Mouse (Mus musculus) liver, embryonic 13.5 days (tissue): ENCODE data around the gene Rab23. TPM values are rescaled to one million over a fixed set of nuclear protein-coding genes. Genes with fewer than 3 reads are reported as not detected.
"Not testable (repeated sequence)": the region's sequence is repeated elsewhere in the genome, so short reads cannot be mapped to it uniquely, and the experiment has no call there.

ENCODE experiments used
- ATAC-seq: fragments of 200-750 bp; cut with Nextera tagmentation; 2 replicates; pipeline ENCODE4 v1.8.0; 2017; ENCODE audit warnings: low read depth, mild to moderate bottlenecking, moderate number of reproducible peaks, moderate library complexity
- DNase-seq: peaks from one replicate; pipeline ENCODE4 v3.0.0; 2022
- H3K27ac ChIP-seq: fragments of 300-500 bp; sonication (generic); 2 replicates; pipeline ENCODE4 v1.5.1; 2015; ENCODE audit warnings: moderate library complexity, mild to moderate bottlenecking, inconsistent platforms
- H3K27me3 ChIP-seq: fragments of 300-500 bp; sonication (generic); 2 replicates; pipeline ENCODE4 v1.6.1; 2015; ENCODE audit warnings: mild to moderate bottlenecking, inconsistent platforms
- H3K36me3 ChIP-seq: fragments of 300-500 bp; sonication (generic); 2 replicates; pipeline ENCODE4 v1.6.1; 2015; ENCODE audit warnings: mild to moderate bottlenecking, inconsistent platforms
- H3K4me1 ChIP-seq: fragments of 300-500 bp; sonication (generic); replicated peaks from 2 replicates; pipeline ENCODE4 v1.6.1; 2015; ENCODE audit warnings: inconsistent platforms
- H3K4me2 ChIP-seq: fragments of 300-500 bp; sonication (generic); 2 replicates; pipeline ENCODE4 v1.6.1; 2015; ENCODE audit warnings: inconsistent platforms, mild to moderate bottlenecking, moderate library complexity
- H3K4me3 ChIP-seq: fragments of 300-500 bp; sonication (generic); replicated peaks from 2 replicates; pipeline ENCODE4 v1.5.1; 2015; ENCODE audit warnings: mild to moderate bottlenecking, inconsistent platforms
- H3K9ac ChIP-seq: fragments of 300-500 bp; sonication (generic); 2 replicates; pipeline ENCODE4 v1.6.1; 2015; ENCODE audit warnings: mild to moderate bottlenecking, inconsistent platforms
- H3K9me3 ChIP-seq: fragments of 300-500 bp; sonication (generic); replicated peaks from 2 replicates; pipeline ENCODE4 v1.6.1; 2016; ENCODE audit warnings: inconsistent platforms
- WGBS: fragments of 180-500 bp; shearing (Covaris S2); methylation state at CpG from one replicate; pipeline ENCODE4 v1.1.7; 2015; ENCODE audit not compliant: insufficient replicate concordance; 5-methylcytosine and 5-hydroxymethylcytosine counted together
- polyA plus RNA-seq: library from polyadenylated mRNA; unstranded; fragments of >200 nt; fragmentation: Nextera tagmentation; extraction: Ambion mirVana; gene quantifications from 2 replicates; pipeline ENCODE4 v1.2.1, GENCODE M21; 2015

The Rab23 gene
- polyA plus RNA-seq, 1 experiment from 2014 or later = 4.8 TPM

GRCm38 (mm10) chr1:33733044-33733443, 13.4 kb downstream of the Rab23 start:
- no peak overlapping the region for H3K4me2 ChIP-seq
- H3K27me3 ChIP-seq = no peaks in the 10 kb centered on the region
- H3K4me3 ChIP-seq = no peak overlapping the region
- 79% methylated on average over 9 of the region's 9 CpGs for WGBS
- H3K9ac ChIP-seq = no peak overlapping the region
- DNase-seq = no peak
- no peak overlapping the region for H3K27ac ChIP-seq
- H3K4me1 ChIP-seq = 0 out of 2 replicates have a peak, but pooled peaks cover 3% of the 10 kb centered on the region
- H3K9me3 ChIP-seq = no peaks in the 10 kb centered on the region
- ATAC-seq = no peak
- peaks cover 32% of the 10 kb centered on the region for H3K36me3 ChIP-seq

- Histone ChIP-seq H3K9me3 (no peaks in the 10 kb centered on the region), H3K27ac (no peak overlapping the region), H3K4me2 (no peak overlapping the region), H3K4me1 (0 out of 2 replicates have a peak, but pooled peaks cover 3% of the 10 kb centered on the region), H3K36me3 (peaks cover 39% of the 10 kb centered on the region), H3K9ac (no peak overlapping the region), H3K27me3 (no peaks in the 10 kb centered on the region), H3K4me3 (no peak overlapping the region)
- ATAC-seq (peak; percentile 68), DNase-seq (no peak)
- WGBS = 71% methylated on average over 5 of the region's 5 CpGs
These were observed 14.5 kb downstream of the Rab23 start for GRCm38 (mm10) chr1:33734001-33734685.

GRCm38 (mm10) chr1:33738281-33738680, 18.6 kb downstream of the Rab23 start:
- Histone ChIP-seq H3K9ac (no peak overlapping the region), H3K4me1 (0 out of 2 replicates have a peak, but pooled peaks cover 3% of the 10 kb centered on the region), H3K36me3 (peaks cover 46% of the 10 kb centered on the region), H3K4me2 (no peak overlapping the region), H3K27ac (no peak overlapping the region), H3K27me3 (no peaks in the 10 kb centered on the region), H3K9me3 (no peaks in the 10 kb centered on the region), H3K4me3 (no peak overlapping the region)
- 91% methylated on average over 11 of the region's 11 CpGs for WGBS
- ATAC-seq (no peak), DNase-seq (no peak)

GRCm38 (mm10) chr1:33738681-33739278, 19.1 kb downstream of the Rab23 start:
- Histone ChIP-seq H3K9ac (no peak overlapping the region), H3K4me2 (no peak overlapping the region), H3K4me3 (no peak overlapping the region), H3K9me3 (no peaks in the 10 kb centered on the region), H3K4me1 (0 out of 2 replicates have a peak, but pooled peaks cover under 1% of the 10 kb centered on the region), H3K27ac (no peak overlapping the region; the same call in 1 of the 2 replicates), H3K27me3 (no peaks in the 10 kb centered on the region), H3K36me3 (peaks cover 46% of the 10 kb centered on the region)
- ATAC-seq = no peak
- DNase-seq = no peak
- WGBS = 78% methylated on average over 11 of the region's 11 CpGs

DNA sequence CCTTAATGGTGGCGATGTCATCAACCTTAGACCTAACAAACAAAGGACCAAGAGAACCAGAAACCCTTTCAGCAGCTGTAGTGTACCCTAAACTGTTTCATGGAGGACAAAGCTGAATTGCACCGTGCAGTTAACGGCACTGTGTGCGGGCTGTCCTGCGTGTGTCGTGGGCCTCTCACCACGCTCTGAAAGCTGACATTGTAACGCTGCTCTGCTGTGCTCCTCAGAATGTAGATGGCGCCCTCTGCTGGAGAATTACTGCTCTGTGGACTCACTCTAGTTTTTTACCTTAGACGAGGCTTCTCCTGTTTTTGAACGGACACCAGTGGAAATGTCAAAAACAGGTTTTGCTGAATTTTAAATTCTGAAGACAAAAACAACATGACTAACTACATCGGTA, 19.6 kb downstream of the Rab23 start:
- ATAC-seq (peak; percentile 51; the same call in 1 of the 2 replicates), DNase-seq (peak; percentile 52)
- H3K9ac ChIP-seq = no peak overlapping the region
- no peaks in the 10 kb centered on the region for H3K9me3 ChIP-seq
- H3K4me2 ChIP-seq = no peak overlapping the region
- H3K36me3 ChIP-seq = peaks cover 50% of the 10 kb centered on the region
- no peak overlapping the region for H3K27ac ChIP-seq
- no peaks in the 10 kb centered on the region for H3K27me3 ChIP-seq
- no peaks in the 10 kb centered on the region for H3K4me1 ChIP-seq
- no peak overlapping the region for H3K4me3 ChIP-seq
- WGBS = 38% methylated on average over 12 of the region's 12 CpGs

DNA sequence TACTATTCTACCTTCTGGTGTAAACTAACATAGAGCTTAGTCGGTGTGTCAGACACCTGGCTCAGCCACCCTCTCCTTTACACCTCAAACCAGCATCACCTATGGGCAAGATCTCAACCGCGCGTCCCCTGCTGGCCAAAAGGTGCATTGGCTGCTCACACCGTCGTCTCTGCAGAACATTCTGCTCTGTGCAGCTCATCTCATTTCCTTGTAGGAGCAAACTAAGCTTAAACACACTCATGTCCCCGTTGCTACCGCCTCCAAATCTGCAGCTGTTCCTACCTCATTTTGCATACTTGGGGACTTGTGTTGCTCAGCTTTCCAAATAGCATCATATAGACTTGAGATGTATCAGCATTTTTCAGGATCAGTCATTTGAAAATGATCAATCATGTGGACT, 23.2 kb downstream of the Rab23 start:
- H3K4me3 ChIP-seq = no peak overlapping the region
- peaks cover 62% of the 10 kb centered on the region for H3K36me3 ChIP-seq
- H3K9me3 ChIP-seq = no peaks in the 10 kb centered on the region
- no peak overlapping the region for H3K27ac ChIP-seq
- no peaks in the 10 kb centered on the region for H3K27me3 ChIP-seq
- no peaks in the 10 kb centered on the region for H3K4me1 ChIP-seq
- 19% methylated on average over 8 of the region's 8 CpGs for WGBS
- no peak overlapping the region for H3K4me2 ChIP-seq
- H3K9ac ChIP-seq = no peak overlapping the region
- ATAC-seq (no peak), DNase-seq (peak; percentile 26)

GRCm38 (mm10) chr1:33744815-33745214, 25.1 kb downstream of the Rab23 start:
- ATAC-seq, H3K4me1 ChIP-seq, H3K27ac ChIP-seq, H3K27me3 ChIP-seq, H3K4me3 ChIP-seq, H3K9ac ChIP-seq, DNase-seq, H3K9me3 ChIP-seq, H3K4me2 ChIP-seq: not testable (repeated sequence)
- 89% methylated on average over 9 of the region's 9 CpGs for WGBS
- H3K36me3 ChIP-seq = peaks cover 65% of the 10 kb centered on the region

DNA sequence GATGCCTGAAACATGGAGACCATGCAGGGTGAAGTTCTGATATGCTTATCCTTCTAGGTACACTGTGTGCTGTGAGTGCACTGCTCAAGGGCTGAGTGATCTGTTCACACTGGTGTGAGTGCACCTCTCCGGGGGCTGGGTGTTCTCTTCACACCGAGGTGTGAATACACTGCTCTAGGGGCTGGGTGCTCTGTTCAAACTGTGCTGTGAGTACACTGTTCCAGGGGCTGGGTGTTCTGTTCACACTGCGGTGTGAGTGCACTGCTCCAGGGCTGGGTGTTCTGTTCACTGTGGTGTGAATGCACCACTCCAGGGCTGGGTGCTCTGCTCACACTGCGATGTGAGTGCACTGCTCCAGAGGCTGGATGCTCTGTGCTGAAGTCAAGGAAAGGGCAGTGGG, 26.2 kb downstream of the Rab23 start:
- Histone ChIP-seq H3K36me3 (peaks cover 67% of the 10 kb centered on the region), H3K27me3 (no peaks in the 10 kb centered on the region), H3K4me3 (no peak overlapping the region), H3K9ac (no peak overlapping the region), H3K9me3 (no peaks in the 10 kb centered on the region), H3K27ac (no peak overlapping the region), H3K4me1 (no peaks in the 10 kb centered on the region), H3K4me2 (no peak overlapping the region)
- DNase-seq (no peak), ATAC-seq (peak; percentile 41; the same call in 1 of the 2 replicates)
- WGBS = 95% methylated on average over 4 of the region's 4 CpGs

DNA sequence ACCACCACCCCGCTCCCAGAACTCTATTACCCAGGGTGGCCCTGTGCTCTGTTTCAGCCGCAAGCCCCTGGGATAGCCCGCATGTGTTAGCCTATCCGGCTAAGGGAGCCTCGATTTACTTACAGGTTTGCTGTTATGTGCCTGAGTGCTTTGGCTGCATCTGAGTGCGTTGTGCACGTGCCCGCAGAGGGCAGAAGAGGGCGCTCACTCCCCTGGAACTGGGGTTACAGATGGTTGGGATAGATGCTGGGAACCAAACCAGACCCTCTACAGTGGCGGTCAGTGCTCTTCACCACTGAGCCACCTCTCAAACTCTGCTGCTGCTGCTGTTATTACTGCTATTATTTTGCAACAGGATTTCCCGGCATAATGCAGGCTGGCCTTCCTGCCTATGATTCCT, 29.4 kb downstream of the Rab23 start:
- ATAC-seq (no peak), DNase-seq (no peak)
- Histone ChIP-seq H3K4me2 (no peak overlapping the region), H3K27ac (no peak overlapping the region), H3K9ac (no peak overlapping the region), H3K4me3 (no peak overlapping the region), H3K27me3 (no peaks in the 10 kb centered on the region), H3K36me3 (peaks cover 88% of the 10 kb centered on the region), H3K4me1 (peaks cover 11% of the 10 kb centered on the region), H3K9me3 (no peaks in the 10 kb centered on the region)
- 93% methylated on average over 11 of the region's 11 CpGs for WGBS

DNA sequence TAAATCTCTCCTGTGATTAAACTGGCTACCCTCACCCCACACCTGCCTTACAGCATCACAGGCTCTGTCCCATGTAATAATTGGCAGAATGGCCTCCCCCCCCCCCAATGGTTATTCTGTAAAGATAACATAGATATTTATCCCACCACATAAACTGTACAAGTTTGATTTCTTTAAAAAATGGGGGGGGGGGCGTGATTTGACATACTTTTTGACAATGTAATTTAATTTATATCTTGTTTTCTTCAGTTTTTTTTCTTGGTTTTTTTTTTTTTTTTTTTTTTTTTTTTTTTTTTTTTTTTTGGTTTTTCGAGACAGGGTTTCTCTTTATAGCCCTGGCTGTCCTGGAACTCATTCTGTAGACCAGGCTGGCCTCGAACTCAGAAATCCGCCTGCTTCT, 30.0 kb downstream of the Rab23 start:
- Histone ChIP-seq H3K4me1 (peaks cover 17% of the 10 kb centered on the region), H3K36me3 (peaks cover 89% of the 10 kb centered on the region)
- H3K9me3 ChIP-seq, H3K4me3 ChIP-seq, H3K27ac ChIP-seq, ATAC-seq, H3K27me3 ChIP-seq, H3K4me2 ChIP-seq, H3K9ac ChIP-seq, DNase-seq: not testable (repeated sequence)
- WGBS = 68% methylated on average over 4 of the region's 4 CpGs

- H3K4me1 ChIP-seq = peaks cover 32% of the 10 kb centered on the region
- H3K4me2 ChIP-seq = no peak overlapping the region
- DNase-seq (no peak), ATAC-seq (no peak)
- H3K4me3 ChIP-seq = no peak overlapping the region
- no peak overlapping the region for H3K27ac ChIP-seq
- no peaks in the 10 kb centered on the region for H3K9me3 ChIP-seq
- H3K27me3 ChIP-seq = no peaks in the 10 kb centered on the region
- H3K36me3 ChIP-seq = peaks cover 78% of the 10 kb centered on the region
- WGBS = 83% methylated on average over 10 of the region's 10 CpGs
- no peak overlapping the region for H3K9ac ChIP-seq
These were observed 31.6 kb downstream of the Rab23 start for GRCm38 (mm10) chr1:33751283-33751682.

DNA sequence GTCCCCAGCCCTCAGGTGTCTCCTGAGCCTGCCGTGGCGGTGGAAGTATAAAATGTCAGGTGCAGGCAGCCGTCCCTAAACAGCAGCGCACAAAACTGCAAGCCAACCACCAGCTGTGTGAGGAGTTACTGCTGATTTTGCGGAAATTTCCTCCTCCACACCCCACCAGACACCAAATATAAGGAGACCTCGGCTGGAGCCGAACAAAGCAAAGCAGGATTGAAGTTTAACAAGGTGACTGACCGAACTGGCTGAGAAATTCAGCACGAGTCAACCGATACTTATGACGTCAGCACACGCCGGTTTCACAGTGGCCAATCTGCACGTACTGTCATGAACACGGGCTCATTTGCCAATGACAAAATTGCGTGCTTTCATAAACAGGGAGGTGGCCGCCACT, 34.4 kb downstream of the Rab23 start:
- WGBS = 89% methylated on average over 17 of the region's 17 CpGs
- Histone ChIP-seq H3K27ac (peak overlapping the region; percentile 44), H3K9me3 (no peaks in the 10 kb centered on the region), H3K27me3 (no peaks in the 10 kb centered on the region), H3K36me3 (peaks cover 50% of the 10 kb centered on the region), H3K4me2 (no peak overlapping the region), H3K4me1 (peaks cover 53% of the 10 kb centered on the region), H3K4me3 (no peak overlapping the region), H3K9ac (no peak overlapping the region)
- DNase-seq (no peak), ATAC-seq (no peak)
